Mouse (Mus musculus): ENCODE data around the gene Cbln3. TPM values are rescaled to one million over a fixed set of nuclear protein-coding genes. Genes with fewer than 3 reads are reported as not detected.

Cbln3 gene
- polyA plus RNA-seq, 1 experiment from 2014 or later: 0.30 TPM

GRCm38 (mm10) chr14:55883663-55884062 lies 529 bp downstream of the Cbln3 start:
- Histone ChIP-seq H3K9ac (ENCODE audit: low read depth, low read length) (peak overlapping the region; percentile 49; the same call in 1 of the 2 replicates), H3K9me3 (replicated peaks; ENCODE audit: control insufficient read depth, low read length) (no peaks in the 10 kb centered on the region), H3K36me3 (ENCODE audit: control insufficient read depth, insufficient read depth, low read length) (peaks cover 10% of the 10 kb centered on the region), H3K4me3 (ENCODE audit: low read depth, low read length) (no peak overlapping the region), H3K4me2 (peak overlapping the region; percentile 75; the same call in 1 of the 2 replicates), H3K27ac (ENCODE audit: low read depth, low read length) (no peak overlapping the region), H3K4me1 (ENCODE audit: control insufficient read depth, insufficient read depth, low read length) (peaks cover 19% of the 10 kb centered on the region), H3K27me3 (ENCODE audit: control insufficient read depth, insufficient read depth, low read length) (no peaks in the 10 kb centered on the region)
- WGBS (ENCODE audit: insufficient replicate concordance): 90% methylated on average over 12 of the region's 12 CpGs
- no peak for ATAC-seq (replicated peaks; ENCODE audit: insufficient number of reproducible peaks, low FRiP score, low TSS enrichment)

- H3K4me2 ChIP-seq: no peak overlapping the region
- ATAC-seq (replicated peaks; ENCODE audit: insufficient number of reproducible peaks, low FRiP score, low TSS enrichment): no peak
These were observed 987 bp downstream of the Cbln3 start for GRCm38 (mm10) chr14:55883149-55883661.

DNA sequence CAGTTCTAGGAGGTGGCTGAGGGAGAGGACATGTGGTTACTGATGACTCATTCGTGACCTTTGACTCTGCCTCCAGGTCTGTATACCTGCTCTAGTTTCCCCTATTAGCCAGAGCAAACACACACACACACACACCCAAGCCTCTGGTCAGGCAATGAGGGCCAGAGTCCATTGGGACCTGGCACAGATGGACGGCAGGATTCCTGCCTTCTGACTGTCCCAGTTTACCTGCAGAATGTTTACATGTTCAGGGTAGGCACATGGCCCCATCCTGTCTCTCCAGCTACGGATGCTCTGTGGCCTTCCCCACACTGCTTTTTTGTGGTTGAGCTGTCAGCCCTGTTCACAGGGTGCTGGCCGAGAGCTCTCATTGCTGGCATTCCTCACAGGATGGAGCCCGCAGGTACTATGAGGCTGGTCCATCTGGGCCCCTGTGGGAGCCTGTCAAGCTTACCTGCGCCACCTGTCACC lies 2.0 kb downstream of the Cbln3 start:
- no peaks in the 10 kb centered on the region for H3K27me3 ChIP-seq (ENCODE audit: control insufficient read depth, insufficient read depth, low read length)
- no peak overlapping the region for H3K4me2 ChIP-seq
- peaks cover 23% of the 10 kb centered on the region for H3K4me1 ChIP-seq (ENCODE audit: control insufficient read depth, insufficient read depth, low read length)
- no peak for ATAC-seq (replicated peaks; ENCODE audit: insufficient number of reproducible peaks, low FRiP score, low TSS enrichment)
- 58% methylated on average over 6 of the region's 6 CpGs for WGBS (ENCODE audit: insufficient replicate concordance)
- H3K9ac ChIP-seq (ENCODE audit: low read depth, low read length): no peak overlapping the region
- H3K27ac ChIP-seq (ENCODE audit: low read depth, low read length): no peak overlapping the region
- H3K36me3 ChIP-seq (ENCODE audit: control insufficient read depth, insufficient read depth, low read length): no peaks in the 10 kb centered on the region
- H3K4me3 ChIP-seq (ENCODE audit: low read depth, low read length): no peak overlapping the region
- H3K9me3 ChIP-seq (replicated peaks; ENCODE audit: control insufficient read depth, low read length): no peaks in the 10 kb centered on the region

More at GRCm38 (mm10) chr14:55883149-55883661, 987 bp downstream of the Cbln3 start:
- no peaks in the 10 kb centered on the region for H3K27me3 ChIP-seq (ENCODE audit: control insufficient read depth, insufficient read depth, low read length)
- peaks cover 19% of the 10 kb centered on the region for H3K4me1 ChIP-seq (ENCODE audit: control insufficient read depth, insufficient read depth, low read length)
- 88% methylated on average over 13 of the region's 13 CpGs for WGBS (ENCODE audit: insufficient replicate concordance)
- no peak overlapping the region for H3K27ac ChIP-seq (ENCODE audit: low read depth, low read length)
- no peak overlapping the region for H3K4me3 ChIP-seq (ENCODE audit: low read depth, low read length)
- H3K36me3 ChIP-seq (ENCODE audit: control insufficient read depth, insufficient read depth, low read length): peaks cover 8% of the 10 kb centered on the region
- H3K9me3 ChIP-seq (replicated peaks; ENCODE audit: control insufficient read depth, low read length): no peaks in the 10 kb centered on the region
- 0 out of 2 replicates have a peak overlapping the region, but pooled peaks have one; percentile 17 for H3K9ac ChIP-seq (ENCODE audit: low read depth, low read length)

DNA sequence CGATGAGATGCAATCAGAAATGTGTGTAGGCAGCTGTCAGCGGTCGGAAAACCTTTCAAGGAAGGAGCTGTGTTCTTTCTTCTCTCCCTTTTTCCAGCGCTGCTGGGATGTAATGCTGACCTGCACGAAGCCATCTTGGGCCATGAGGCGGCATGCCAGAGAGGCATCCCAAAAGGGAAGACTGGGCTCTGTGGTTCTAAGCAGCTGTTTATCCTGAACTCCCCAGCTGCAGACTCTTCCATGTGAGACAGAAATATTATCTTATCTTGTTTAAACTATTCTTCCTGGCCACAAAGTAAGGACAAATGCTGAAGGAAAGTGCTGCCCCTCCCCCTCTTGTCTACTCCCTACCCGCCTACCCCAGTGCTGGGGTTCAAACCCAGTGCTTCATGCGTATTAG lies 3.2 kb downstream of the Cbln3 start:
- no peaks in the 10 kb centered on the region for H3K27me3 ChIP-seq (ENCODE audit: control insufficient read depth, insufficient read depth, low read length)
- no peak for ATAC-seq (replicated peaks; ENCODE audit: insufficient number of reproducible peaks, low FRiP score, low TSS enrichment)
- H3K4me1 ChIP-seq (ENCODE audit: control insufficient read depth, insufficient read depth, low read length): peaks cover 16% of the 10 kb centered on the region
- WGBS (ENCODE audit: insufficient replicate concordance): 70% methylated on average over 8 of the region's 8 CpGs
- H3K9me3 ChIP-seq (replicated peaks; ENCODE audit: control insufficient read depth, low read length): no peaks in the 10 kb centered on the region
- no peak overlapping the region for H3K4me3 ChIP-seq (ENCODE audit: low read depth, low read length)
- no peak overlapping the region for H3K9ac ChIP-seq (ENCODE audit: low read depth, low read length)
- H3K4me2 ChIP-seq: no peak overlapping the region
- H3K27ac ChIP-seq (ENCODE audit: low read depth, low read length): no peak overlapping the region
- no peaks in the 10 kb centered on the region for H3K36me3 ChIP-seq (ENCODE audit: control insufficient read depth, insufficient read depth, low read length)

DNA sequence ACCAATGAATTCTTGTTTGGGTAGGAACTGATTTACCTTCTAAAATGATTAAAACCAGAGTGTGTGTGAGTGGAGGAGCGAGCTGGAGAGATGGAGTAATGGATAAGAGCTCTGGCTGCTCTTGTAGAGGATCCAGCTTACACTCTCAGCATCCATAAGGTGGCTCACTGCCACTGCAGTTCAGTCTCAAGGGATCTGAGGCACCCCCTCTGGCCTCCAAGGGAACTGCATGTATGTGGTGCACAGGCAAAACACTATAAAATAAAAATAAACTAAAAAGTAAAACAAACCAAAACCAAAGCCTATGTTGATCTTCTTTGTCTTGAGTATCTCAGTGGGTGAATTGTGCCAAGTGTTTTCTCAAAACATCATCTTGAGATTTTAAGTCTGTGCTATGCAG lies 4.6 kb downstream of the Cbln3 start:
- Histone ChIP-seq H3K4me2 (no peak overlapping the region), H3K4me3 (ENCODE audit: low read depth, low read length) (no peak overlapping the region), H3K27ac (ENCODE audit: low read depth, low read length) (no peak overlapping the region), H3K4me1 (ENCODE audit: control insufficient read depth, insufficient read depth, low read length) (peaks cover 13% of the 10 kb centered on the region), H3K36me3 (ENCODE audit: control insufficient read depth, insufficient read depth, low read length) (no peaks in the 10 kb centered on the region), H3K27me3 (ENCODE audit: control insufficient read depth, insufficient read depth, low read length) (no peaks in the 10 kb centered on the region), H3K9ac (ENCODE audit: low read depth, low read length) (no peak overlapping the region), H3K9me3 (replicated peaks; ENCODE audit: control insufficient read depth, low read length) (no peaks in the 10 kb centered on the region)
- no peak for ATAC-seq (replicated peaks; ENCODE audit: insufficient number of reproducible peaks, low FRiP score, low TSS enrichment)
- WGBS (ENCODE audit: insufficient replicate concordance): 39% methylated on average over 1 of the region's 1 CpGs

- Histone ChIP-seq H3K27me3 (ENCODE audit: control insufficient read depth, insufficient read depth, low read length) (no peaks in the 10 kb centered on the region), H3K4me3 (ENCODE audit: low read depth, low read length) (no peak overlapping the region), H3K4me2 (peak overlapping the region; percentile 51), H3K9me3 (replicated peaks; ENCODE audit: control insufficient read depth, low read length) (no peaks in the 10 kb centered on the region), H3K27ac (ENCODE audit: low read depth, low read length) (no peak overlapping the region), H3K9ac (ENCODE audit: low read depth, low read length) (no peak overlapping the region), H3K4me1 (ENCODE audit: control insufficient read depth, insufficient read depth, low read length) (peaks cover 14% of the 10 kb centered on the region), H3K36me3 (ENCODE audit: control insufficient read depth, insufficient read depth, low read length) (no peaks in the 10 kb centered on the region; the same call in 1 of the 2 replicates)
- 16% methylated on average over 7 of the region's 7 CpGs for WGBS (ENCODE audit: insufficient replicate concordance)
- no peak for ATAC-seq (replicated peaks; ENCODE audit: insufficient number of reproducible peaks, low FRiP score, low TSS enrichment)
These were observed 5.8 kb downstream of the Cbln3 start for GRCm38 (mm10) chr14:55878316-55878940.

- no peak for ATAC-seq (replicated peaks; ENCODE audit: insufficient number of reproducible peaks, low FRiP score, low TSS enrichment)
- Histone ChIP-seq H3K4me1 (ENCODE audit: control insufficient read depth, insufficient read depth, low read length) (peaks cover 17% of the 10 kb centered on the region), H3K27me3 (ENCODE audit: control insufficient read depth, insufficient read depth, low read length) (no peaks in the 10 kb centered on the region), H3K9me3 (replicated peaks; ENCODE audit: control insufficient read depth, low read length) (no peaks in the 10 kb centered on the region), H3K4me3 (ENCODE audit: low read depth, low read length) (no peak overlapping the region), H3K9ac (ENCODE audit: low read depth, low read length) (no peak overlapping the region), H3K4me2 (peak overlapping the region; percentile 51), H3K27ac (ENCODE audit: low read depth, low read length) (peak overlapping the region; percentile 38; the same call in 1 of the 2 replicates), H3K36me3 (ENCODE audit: control insufficient read depth, insufficient read depth, low read length) (peaks cover 4% of the 10 kb centered on the region)
- 13% methylated on average over 14 of the region's 14 CpGs for WGBS (ENCODE audit: insufficient replicate concordance)
These were observed 6.5 kb downstream of the Cbln3 start for GRCm38 (mm10) chr14:55877469-55878315.

Measured in heart, embryonic 11.5 days (tissue).